ENCODE assay signal across 25 mouse cellular contexts in genomic region chr1:157346661-157347060, GRCm38 (mm10).
"Had no signal": no experiment of that assay in that cellular context is flagged by ENCODE, and none has a peak within 500 bp of the region (broad histone marks: within the 10 kb centered on the region; RNA-seq: fewer than 3 reads in every experiment).

No protein-coding gene starts in this region.

- H3K27me3 ChIP-seq: embryonic facial prominence, embryonic 12.5 days; embryonic facial prominence, embryonic 13.5 days; embryonic facial prominence, embryonic 15.5 days; forebrain, embryonic 12.5 days; forebrain, embryonic 13.5 days; forebrain, embryonic 15.5 days had no signal

- DNase-seq: cerebellum, adult 2 months; cerebellum, adult 8-10 months; cerebellum, adult 9-10 months; cerebellum, adult 9-11 months; cerebellum, postnatal 10 days; cerebellum, postnatal 14 days; cerebellum, postnatal 25 days; cerebellum, postnatal 36 days; embryo, embryonic 11 days; forebrain, postnatal 0 days; gastrocnemius, adult 2 months; gastrocnemius, postnatal 10 days; gastrocnemius, postnatal 14 days; gastrocnemius, postnatal 25 days; gastrocnemius, postnatal 36 days; heart, adult 2 months had no signal

- H3K36me3 ChIP-seq: embryonic facial prominence, embryonic 10.5 days; embryonic facial prominence, embryonic 12.5 days; embryonic facial prominence, embryonic 13.5 days; embryonic facial prominence, embryonic 15.5 days; forebrain, embryonic 10.5 days; forebrain, embryonic 12.5 days; forebrain, embryonic 15.5 days had no signal

- H3K9ac ChIP-seq: embryonic facial prominence, embryonic 12.5 days; embryonic facial prominence, embryonic 13.5 days; embryonic facial prominence, embryonic 15.5 days; forebrain, embryonic 12.5 days; forebrain, embryonic 13.5 days; forebrain, embryonic 15.5 days; forebrain, postnatal 0 days had no signal

- H3K4me1 ChIP-seq: embryonic facial prominence, embryonic 10.5 days; embryonic facial prominence, embryonic 12.5 days; embryonic facial prominence, embryonic 13.5 days; embryonic facial prominence, embryonic 15.5 days; forebrain, embryonic 10.5 days; forebrain, embryonic 12.5 days; forebrain, embryonic 13.5 days; forebrain, embryonic 15.5 days had no signal

- H3K27ac ChIP-seq: embryonic facial prominence, embryonic 10.5 days; embryonic facial prominence, embryonic 12.5 days; embryonic facial prominence, embryonic 13.5 days; embryonic facial prominence, embryonic 15.5 days; forebrain, embryonic 10.5 days; forebrain, embryonic 12.5 days; forebrain, embryonic 13.5 days; forebrain, embryonic 15.5 days; gastrocnemius, adult 2 months; heart, adult 2 months had no signal

- H3K4me3 ChIP-seq: embryonic facial prominence, embryonic 10.5 days; embryonic facial prominence, embryonic 12.5 days; embryonic facial prominence, embryonic 13.5 days; embryonic facial prominence, embryonic 15.5 days; erythroblast, embryonic 14.5 days; forebrain, embryonic 10.5 days; forebrain, embryonic 12.5 days; forebrain, embryonic 13.5 days; forebrain, embryonic 15.5 days; gastrocnemius, adult 2 months; heart, adult 2 months had no signal
